Mouse (Mus musculus): Measurements from ENCODE around the gene Apoe. TPM values are rescaled to one million over a fixed set of nuclear protein-coding genes. Genes with fewer than 3 reads are reported as not detected.
A peak's percentile ranks its signal among the peaks of the same experiment; 100 is the strongest.

Apoe gene
- total RNA-seq, 1 experiment from 2014 or later, result 399 TPM

- ATAC-seq (ENCODE audit: extremely low read depth, insufficient number of reproducible peaks, low FRiP score, poor library complexity, severe bottlenecking), result no peak
Measured at GRCm38 (mm10) chr7:19717346-19717745, 18.4 kb upstream of the Apoe start.

GRCm38 (mm10) chr7:19716822-19717221, 17.8 kb upstream of the Apoe start:
- no peak for ATAC-seq (ENCODE audit: extremely low read depth, insufficient number of reproducible peaks, low FRiP score, poor library complexity, severe bottlenecking)

GRCm38 (mm10) chr7:19716055-19716682, 17.2 kb upstream of the Apoe start:
- ATAC-seq (ENCODE audit: extremely low read depth, insufficient number of reproducible peaks, low FRiP score, poor library complexity, severe bottlenecking), result no peak

GRCm38 (mm10) chr7:19715239-19716054, 16.5 kb upstream of the Apoe start, which contains the start of gene Tomm40:
Gene Tomm40 (minus strand): TSS chr7:19715438.
- ATAC-seq (ENCODE audit: extremely low read depth, insufficient number of reproducible peaks, low FRiP score, poor library complexity, severe bottlenecking), result peak; percentile 89

GRCm38 (mm10) chr7:19714836-19715235, 15.8 kb upstream of the Apoe start:
- no peak for ATAC-seq (ENCODE audit: extremely low read depth, insufficient number of reproducible peaks, low FRiP score, poor library complexity, severe bottlenecking)

- ATAC-seq (ENCODE audit: extremely low read depth, insufficient number of reproducible peaks, low FRiP score, poor library complexity, severe bottlenecking), result no peak
Measured at GRCm38 (mm10) chr7:19713598-19713997, 14.6 kb upstream of the Apoe start.

GRCm38 (mm10) chr7:19713196-19713595, 14.2 kb upstream of the Apoe start:
- no peak for ATAC-seq (ENCODE audit: extremely low read depth, insufficient number of reproducible peaks, low FRiP score, poor library complexity, severe bottlenecking)

- no peak for ATAC-seq (ENCODE audit: extremely low read depth, insufficient number of reproducible peaks, low FRiP score, poor library complexity, severe bottlenecking)
Measured at GRCm38 (mm10) chr7:19712414-19712813, 13.4 kb upstream of the Apoe start.

- ATAC-seq (ENCODE audit: extremely low read depth, insufficient number of reproducible peaks, low FRiP score, poor library complexity, severe bottlenecking), result no peak
Measured at GRCm38 (mm10) chr7:19710650-19711049, 11.7 kb upstream of the Apoe start.

- no peak for ATAC-seq (ENCODE audit: extremely low read depth, insufficient number of reproducible peaks, low FRiP score, poor library complexity, severe bottlenecking)
Measured at GRCm38 (mm10) chr7:19705271-19705670, 6.3 kb upstream of the Apoe start.

GRCm38 (mm10) chr7:19704475-19704874, 5.5 kb upstream of the Apoe start:
- ATAC-seq (ENCODE audit: extremely low read depth, insufficient number of reproducible peaks, low FRiP score, poor library complexity, severe bottlenecking), result no peak

GRCm38 (mm10) chr7:19702859-19703555, 4.0 kb upstream of the Apoe start:
- ATAC-seq (ENCODE audit: extremely low read depth, insufficient number of reproducible peaks, low FRiP score, poor library complexity, severe bottlenecking), result no peak

- no peak for ATAC-seq (ENCODE audit: extremely low read depth, insufficient number of reproducible peaks, low FRiP score, poor library complexity, severe bottlenecking)
Measured at GRCm38 (mm10) chr7:19701069-19701761, 2.2 kb upstream of the Apoe start.

GRCm38 (mm10) chr7:19700299-19701068, 1.5 kb upstream of the Apoe start:
- no peak for ATAC-seq (ENCODE audit: extremely low read depth, insufficient number of reproducible peaks, low FRiP score, poor library complexity, severe bottlenecking)

GRCm38 (mm10) chr7:19699827-19700148, 800 bp upstream of the Apoe start:
- no peak for ATAC-seq (ENCODE audit: extremely low read depth, insufficient number of reproducible peaks, low FRiP score, poor library complexity, severe bottlenecking)

GRCm38 (mm10) chr7:19697949-19698906, 760 bp downstream of the Apoe start:
- ATAC-seq (ENCODE audit: extremely low read depth, insufficient number of reproducible peaks, low FRiP score, poor library complexity, severe bottlenecking), result peak; percentile 33; the same call in 1 of the 2 replicates

GRCm38 (mm10) chr7:19696336-19696873, 2.6 kb downstream of the Apoe start:
- no peak for ATAC-seq (ENCODE audit: extremely low read depth, insufficient number of reproducible peaks, low FRiP score, poor library complexity, severe bottlenecking)

Measured in neutrophil, adult 5-6 weeks (primary cell).